Mouse (Mus musculus) brain, embryonic 14.5 days (tissue): Measurements from ENCODE around the gene Tprg.

Experiments used
- CTCF ChIP-seq: fragments of 200-500 bp; IDR thresholded peaks from 2 replicates; pipeline ENCODE4 v1.5.1; 2012; ENCODE audit warnings: inconsistent platforms, mild to moderate bottlenecking, moderate library complexity, borderline replicate concordance; ENCODE audit not compliant: insufficient read depth, insufficient read length; ENCODE audit errors: extremely low read depth
- POLR2A ChIP-seq: fragments of 200-500 bp; IDR thresholded peaks from 2 replicates; pipeline ENCODE4 v1.6.1; 2012; ENCODE audit warnings: mild to moderate bottlenecking, inconsistent platforms, borderline replicate concordance; ENCODE audit not compliant: poor library complexity, insufficient read depth, insufficient read length, severe bottlenecking; ENCODE audit errors: extremely low read depth

DNA sequence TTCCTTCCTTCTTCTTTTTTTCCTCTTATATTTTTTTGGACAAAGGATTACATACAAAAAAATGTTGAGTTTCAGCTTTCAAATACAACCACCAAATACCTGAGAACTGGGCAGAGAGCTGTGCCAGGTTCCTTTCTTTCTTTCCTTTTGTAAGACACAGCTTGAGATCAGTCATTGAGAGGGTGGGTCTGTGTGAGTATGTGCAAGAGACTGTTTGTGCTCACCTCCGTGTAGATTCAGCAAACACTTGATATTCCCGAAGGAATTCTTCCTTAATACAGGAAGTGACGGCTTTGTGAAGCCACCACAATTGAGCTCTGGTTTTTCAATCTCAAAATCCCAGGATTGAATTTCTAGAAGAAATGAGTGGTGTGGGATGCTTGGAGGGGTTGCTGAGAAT is 124.7 kb downstream of the Tprg start:
- TF ChIP-seq CTCF = no peak
- TF ChIP-seq POLR2A = no peak
